Mouse (Mus musculus) forebrain, embryonic 12.5 days (tissue): ENCODE data around the gene Rbms3. TPM values are rescaled to one million over a fixed set of nuclear protein-coding genes. Genes with fewer than 3 reads are reported as not detected.

Experiments
- ATAC-seq: fragments of 200-750 bp; cut with Nextera tagmentation; 2 replicates; pipeline ENCODE4 v1.8.0; 2017; ENCODE audit warnings: moderate TSS enrichment; ENCODE audit not compliant: low FRiP score
- H3K27ac ChIP-seq: fragments of 300-500 bp; sonication (generic); 2 replicates; pipeline ENCODE4 v1.5.1; 2016; ENCODE audit warnings: mild to moderate bottlenecking
- H3K27me3 ChIP-seq: fragments of 300-500 bp; sonication (generic); 2 replicates; pipeline ENCODE4 v1.6.1; 2016; ENCODE audit warnings: mild to moderate bottlenecking
- H3K36me3 ChIP-seq: fragments of 300-500 bp; sonication (generic); replicated peaks from 2 replicates; pipeline ENCODE4 v1.6.1; 2016; ENCODE audit warnings: mild to moderate bottlenecking
- H3K4me1 ChIP-seq: fragments of 300-500 bp; sonication (generic); 2 replicates; pipeline ENCODE4 v1.6.1; 2016
- H3K4me2 ChIP-seq: fragments of 300-500 bp; sonication (generic); 2 replicates; pipeline ENCODE4 v1.6.1; 2016; ENCODE audit warnings: mild to moderate bottlenecking, moderate library complexity
- H3K4me3 ChIP-seq: fragments of 300-500 bp; sonication (generic); replicated peaks from 2 replicates; pipeline ENCODE4 v1.5.1; 2016; ENCODE audit warnings: mild to moderate bottlenecking
- H3K9ac ChIP-seq: fragments of 300-500 bp; sonication (generic); 2 replicates; pipeline ENCODE4 v1.6.1; 2016; ENCODE audit warnings: mild to moderate bottlenecking
- H3K9me3 ChIP-seq: fragments of 300-500 bp; sonication (generic); 2 replicates; pipeline ENCODE4 v1.6.1; 2016
- WGBS: fragments of 180-500 bp; shearing (Covaris S2); methylation state at CpG from one replicate; pipeline ENCODE4 v1.1.7; 2016; 5-methylcytosine and 5-hydroxymethylcytosine counted together
- polyA plus RNA-seq: library from polyadenylated mRNA; unstranded; fragments of >200 nt; fragmentation: Nextera tagmentation; extraction: Ambion mirVana; gene quantifications from 2 replicates; pipeline ENCODE4 v1.2.1, GENCODE M21; 2016

The Rbms3 gene
- polyA plus RNA-seq = 14.0 and 14.1 TPM in 2 replicates

DNA sequence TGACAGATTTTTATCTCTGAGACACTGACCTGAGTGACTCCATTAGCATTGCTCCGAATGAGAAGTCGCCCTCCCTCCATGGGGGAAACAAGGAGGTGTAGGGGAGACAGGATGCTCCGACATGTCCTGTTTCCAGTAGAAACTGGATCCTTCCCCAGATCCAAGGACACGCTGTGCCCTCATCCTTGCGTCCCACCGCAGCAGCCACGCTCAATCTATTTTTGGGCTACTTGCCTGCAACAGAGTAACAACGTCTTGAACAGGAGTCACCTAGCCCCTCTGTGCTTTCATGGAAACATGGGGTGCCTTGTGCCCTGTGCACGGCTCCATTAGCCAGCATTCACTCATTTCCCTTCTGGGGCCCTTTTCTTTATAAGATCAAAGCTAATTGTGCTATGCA lies at the start of gene Rbms3:
Rbms3 (minus strand) TSS at position 143 of the 400 bp plus-strand sequence.
- 80% methylated on average over 9 of the region's 9 CpGs for WGBS
- ATAC-seq = no peak
- H3K27ac ChIP-seq = no peak within 1 kb of the TSS
- no peak within 1 kb of the TSS for H3K4me3 ChIP-seq
- H3K9ac ChIP-seq = no peak within 1 kb of the TSS
- H3K4me2 ChIP-seq = no peak within 1 kb of the TSS
- H3K36me3 ChIP-seq = no peaks in the 10 kb centered on the region
- H3K4me1 ChIP-seq = peaks cover 11% of the 10 kb centered on the region; the same call in 1 of the 2 replicates
- no peaks in the 10 kb centered on the region for H3K9me3 ChIP-seq
- H3K27me3 ChIP-seq = no peaks in the 10 kb centered on the region

DNA sequence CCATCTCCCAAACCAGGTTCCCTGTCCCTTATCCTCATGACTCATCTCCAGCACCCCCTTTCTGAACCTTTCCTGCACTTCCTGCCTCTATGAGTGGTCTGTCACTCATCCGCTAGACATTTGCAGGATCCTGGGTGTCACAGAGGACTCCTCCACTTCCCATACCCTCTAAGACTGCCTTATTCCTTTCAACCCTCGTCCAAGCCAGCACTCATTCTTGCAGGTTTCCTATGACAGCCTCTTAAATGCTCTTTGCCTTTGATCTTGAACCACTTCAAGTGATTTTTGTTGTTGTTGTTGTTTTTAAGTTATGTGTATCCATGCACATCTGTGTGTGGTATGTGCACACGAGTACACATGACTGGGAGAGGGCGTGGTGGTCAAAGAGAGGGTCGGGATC lies 43.6 kb upstream of the Rbms3 start:
- no peaks in the 10 kb centered on the region for H3K4me1 ChIP-seq
- H3K27ac ChIP-seq = no peak overlapping the region
- H3K4me3 ChIP-seq = no peak overlapping the region
- 85% methylated on average over 5 of the region's 5 CpGs for WGBS
- H3K9me3 ChIP-seq = no peaks in the 10 kb centered on the region
- no peak for ATAC-seq
- no peaks in the 10 kb centered on the region for H3K27me3 ChIP-seq
- no peak overlapping the region for H3K9ac ChIP-seq
- H3K4me2 ChIP-seq = no peak overlapping the region
- H3K36me3 ChIP-seq = no peaks in the 10 kb centered on the region

DNA sequence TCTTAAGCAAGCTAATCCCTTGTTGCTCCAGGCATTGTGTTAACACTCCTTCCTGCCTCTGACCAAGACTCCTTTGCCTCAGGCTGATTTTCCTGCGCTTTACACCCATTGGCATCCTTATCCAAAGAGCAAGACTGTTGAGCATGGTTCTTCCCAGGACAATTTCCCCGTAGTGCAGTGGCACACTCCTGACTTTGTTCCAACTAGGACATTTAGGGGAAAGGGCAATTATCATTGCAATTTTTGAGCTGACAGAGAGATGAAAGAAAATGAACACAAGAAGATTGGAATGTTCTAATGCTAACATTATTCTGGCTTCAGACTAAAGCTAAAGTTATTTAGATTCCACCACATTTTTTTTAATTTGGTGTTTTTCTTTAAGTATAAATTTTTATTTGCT lies 24.9 kb upstream of the Rbms3 start:
- Histone ChIP-seq H3K36me3 (no peaks in the 10 kb centered on the region), H3K4me2 (no peak overlapping the region), H3K9me3 (no peaks in the 10 kb centered on the region), H3K27ac (no peak overlapping the region), H3K4me1 (no peaks in the 10 kb centered on the region), H3K27me3 (no peaks in the 10 kb centered on the region), H3K4me3 (no peak overlapping the region), H3K9ac (no peak overlapping the region)
- ATAC-seq = no peak
- WGBS = 74% methylated on average over 2 of the region's 2 CpGs

- H3K27ac ChIP-seq = no peak overlapping the region
- no peak for ATAC-seq
- H3K4me1 ChIP-seq = no peaks in the 10 kb centered on the region
- H3K9ac ChIP-seq = no peak overlapping the region
- no peaks in the 10 kb centered on the region for H3K36me3 ChIP-seq
- 60% methylated on average over 5 of the region's 5 CpGs for WGBS
- no peak overlapping the region for H3K4me3 ChIP-seq
- no peaks in the 10 kb centered on the region for H3K27me3 ChIP-seq
- H3K4me2 ChIP-seq = no peak overlapping the region
- no peaks in the 10 kb centered on the region for H3K9me3 ChIP-seq
Observed at GRCm38 (mm10) chr9:117653641-117654040, 23.9 kb upstream of the Rbms3 start.

DNA sequence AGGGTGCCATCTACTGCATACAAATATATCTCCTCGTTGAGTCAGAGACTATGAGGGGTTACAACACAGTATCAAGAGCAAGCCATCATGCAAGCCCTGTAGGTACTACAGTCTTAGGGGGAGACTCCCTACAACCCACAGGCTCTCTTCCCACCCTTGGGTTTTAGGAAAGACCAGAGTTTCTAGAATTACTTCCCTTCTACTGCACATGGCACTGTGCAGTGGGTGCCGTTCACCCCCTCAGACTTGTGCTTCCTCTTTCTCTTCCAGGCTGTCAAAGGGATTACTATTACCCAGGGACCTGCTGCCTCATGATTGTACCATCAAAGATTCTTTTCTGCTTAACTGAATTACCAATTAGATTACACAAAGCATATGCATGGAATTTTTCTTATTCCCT lies 16.4 kb upstream of the Rbms3 start:
- no peaks in the 10 kb centered on the region for H3K27me3 ChIP-seq
- H3K27ac ChIP-seq = no peak overlapping the region
- WGBS = 76% methylated on average over 2 of the region's 2 CpGs
- no peak for ATAC-seq
- H3K4me3 ChIP-seq = no peak overlapping the region
- H3K36me3 ChIP-seq = no peaks in the 10 kb centered on the region
- H3K9me3 ChIP-seq = no peaks in the 10 kb centered on the region
- no peaks in the 10 kb centered on the region for H3K4me1 ChIP-seq
- no peak overlapping the region for H3K9ac ChIP-seq
- H3K4me2 ChIP-seq = no peak overlapping the region

GRCm38 (mm10) chr9:117641090-117641782 lies 11.5 kb upstream of the Rbms3 start:
- Histone ChIP-seq H3K36me3 (no peaks in the 10 kb centered on the region), H3K27ac (no peak overlapping the region), H3K4me1 (no peaks in the 10 kb centered on the region), H3K4me2 (no peak overlapping the region), H3K9ac (no peak overlapping the region), H3K4me3 (no peak overlapping the region), H3K27me3 (no peaks in the 10 kb centered on the region), H3K9me3 (no peaks in the 10 kb centered on the region)
- WGBS = 89% methylated on average over 4 of the region's 4 CpGs
- no peak for ATAC-seq

- WGBS = 85% methylated on average over 5 of the region's 5 CpGs
- no peak overlapping the region for H3K9ac ChIP-seq
- no peak overlapping the region for H3K4me2 ChIP-seq
- no peaks in the 10 kb centered on the region for H3K36me3 ChIP-seq
- H3K27ac ChIP-seq = no peak overlapping the region
- no peak overlapping the region for H3K4me3 ChIP-seq
- no peaks in the 10 kb centered on the region for H3K9me3 ChIP-seq
- H3K27me3 ChIP-seq = no peaks in the 10 kb centered on the region
- ATAC-seq = no peak
- H3K4me1 ChIP-seq = no peaks in the 10 kb centered on the region
Observed at GRCm38 (mm10) chr9:117638623-117639185, 9.0 kb upstream of the Rbms3 start.

DNA sequence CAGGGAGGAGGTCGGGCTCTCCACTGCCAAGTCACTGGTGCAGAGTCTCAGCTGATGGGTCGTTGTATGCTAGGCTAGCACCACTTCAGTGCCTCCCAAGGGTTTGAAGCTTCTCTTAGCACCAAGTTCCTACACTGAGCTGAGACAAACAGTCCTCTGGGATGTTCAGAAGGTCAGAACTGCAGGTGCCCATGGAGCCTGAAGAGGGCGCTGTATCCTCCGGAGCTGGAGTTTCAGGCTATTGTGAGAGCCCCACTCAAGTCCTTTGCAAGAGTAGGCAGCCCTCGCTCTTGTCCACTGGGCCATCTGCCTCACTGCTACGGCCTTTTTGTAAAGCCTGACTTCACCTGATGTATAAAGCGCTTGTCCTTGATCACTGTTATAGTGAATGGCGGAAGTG lies 6.8 kb upstream of the Rbms3 start:
- Histone ChIP-seq H3K4me1 (no peaks in the 10 kb centered on the region), H3K9ac (no peak overlapping the region)

DNA sequence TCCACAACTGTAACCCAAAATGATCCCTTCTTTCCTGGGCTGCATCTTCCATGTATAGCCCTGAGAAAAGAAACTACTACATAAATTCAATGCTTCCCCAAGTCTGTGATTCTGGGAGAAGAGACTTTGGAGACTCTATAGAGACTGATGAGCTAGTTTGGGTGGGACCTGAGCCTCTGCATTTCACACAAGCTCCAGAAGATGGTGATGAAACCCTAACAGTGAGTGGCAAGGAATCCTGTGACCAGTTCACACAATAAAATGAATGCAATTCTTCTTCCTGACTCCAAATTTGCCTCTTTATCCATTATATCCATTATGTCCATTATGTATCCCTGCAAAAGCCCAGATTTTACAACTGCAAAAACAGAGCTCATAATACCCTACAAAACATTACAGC lies 2.5 kb downstream of the Rbms3 start:
- H3K9me3 ChIP-seq = no peaks in the 10 kb centered on the region
- H3K4me3 ChIP-seq = no peak overlapping the region
- peaks cover 11% of the 10 kb centered on the region; the same call in 1 of the 2 replicates for H3K4me1 ChIP-seq
- no peaks in the 10 kb centered on the region for H3K27me3 ChIP-seq
- ATAC-seq = no peak
- H3K27ac ChIP-seq = no peak overlapping the region
- no peaks in the 10 kb centered on the region for H3K36me3 ChIP-seq
- no peak overlapping the region for H3K4me2 ChIP-seq
- H3K9ac ChIP-seq = no peak overlapping the region

More for the DNA sequence above, 6.8 kb upstream of the Rbms3 start:
- H3K27me3 ChIP-seq = no peaks in the 10 kb centered on the region
- no peak overlapping the region for H3K4me2 ChIP-seq
- no peaks in the 10 kb centered on the region for H3K9me3 ChIP-seq
- no peak overlapping the region for H3K27ac ChIP-seq
- H3K4me3 ChIP-seq = no peak overlapping the region
- WGBS = 77% methylated on average over 8 of the region's 8 CpGs
- no peak for ATAC-seq
- H3K36me3 ChIP-seq = no peaks in the 10 kb centered on the region

DNA sequence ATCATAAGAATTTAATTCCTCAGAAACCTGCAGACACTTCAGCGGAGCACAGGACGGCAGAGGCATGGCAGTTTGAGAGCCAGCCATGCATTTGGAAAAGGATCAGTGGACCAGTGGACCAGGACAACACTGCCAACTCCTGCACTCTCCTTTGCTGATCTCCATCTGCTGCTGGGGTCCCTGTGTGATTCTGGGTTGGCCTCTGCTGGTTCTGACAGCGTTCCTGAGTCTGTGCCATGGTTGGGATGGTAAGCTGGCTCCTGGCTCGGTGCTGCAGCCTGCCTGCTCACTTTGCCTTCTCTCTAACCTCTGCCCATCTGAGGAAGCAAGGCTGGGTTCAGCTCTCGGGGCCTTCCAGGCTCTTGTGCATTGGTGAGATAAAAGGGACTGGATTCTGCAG lies 28.9 kb downstream of the Rbms3 start:
- Histone ChIP-seq H3K27me3 (no peaks in the 10 kb centered on the region), H3K9me3 (no peaks in the 10 kb centered on the region), H3K4me2 (no peak overlapping the region), H3K9ac (no peak overlapping the region), H3K36me3 (no peaks in the 10 kb centered on the region), H3K4me3 (no peak overlapping the region), H3K27ac (no peak overlapping the region), H3K4me1 (no peaks in the 10 kb centered on the region)
- no peak for ATAC-seq
- WGBS = 82% methylated on average over 5 of the region's 5 CpGs

- H3K4me1 ChIP-seq = no peaks in the 10 kb centered on the region
- no peak overlapping the region for H3K27ac ChIP-seq
- H3K4me2 ChIP-seq = no peak overlapping the region
- H3K27me3 ChIP-seq = no peaks in the 10 kb centered on the region
- no peak overlapping the region for H3K9ac ChIP-seq
- no peak for ATAC-seq
- no peaks in the 10 kb centered on the region for H3K9me3 ChIP-seq
- H3K36me3 ChIP-seq = no peaks in the 10 kb centered on the region
- no peak overlapping the region for H3K4me3 ChIP-seq
- WGBS = 97% methylated on average over 9 of the region's 9 CpGs
Observed at GRCm38 (mm10) chr9:117599341-117599740, 30.4 kb downstream of the Rbms3 start.

DNA sequence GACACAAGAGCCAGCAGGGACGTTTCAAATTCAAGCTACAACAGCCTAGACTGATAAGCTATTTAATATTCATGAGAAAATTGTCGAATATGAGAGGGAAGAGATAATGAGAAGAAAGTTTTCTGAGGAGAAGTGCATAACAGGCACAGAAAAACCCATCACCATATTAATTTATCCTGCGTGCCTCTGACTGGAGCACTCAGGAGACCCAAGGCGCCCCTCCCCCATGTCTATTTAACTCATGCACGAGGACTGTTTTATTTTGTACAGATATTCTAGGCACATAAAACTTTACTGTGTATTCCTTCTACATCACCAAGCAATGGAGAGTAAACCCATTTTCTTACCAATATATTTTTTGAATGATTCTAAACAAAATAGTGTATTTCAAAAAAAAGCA lies 33.6 kb downstream of the Rbms3 start:
- WGBS = 58% methylated on average over 5 of the region's 5 CpGs
- H3K36me3 ChIP-seq = no peaks in the 10 kb centered on the region
- no peak overlapping the region for H3K4me2 ChIP-seq

GRCm38 (mm10) chr9:117585345-117585744 lies 44.4 kb downstream of the Rbms3 start:
- H3K27me3 ChIP-seq = no peaks in the 10 kb centered on the region
- no peak for ATAC-seq
- no peak overlapping the region for H3K4me3 ChIP-seq
- H3K9me3 ChIP-seq = no peaks in the 10 kb centered on the region
- 89% methylated on average over 6 of the region's 6 CpGs for WGBS
- no peak overlapping the region for H3K4me2 ChIP-seq
- H3K27ac ChIP-seq = no peak overlapping the region
- no peak overlapping the region for H3K9ac ChIP-seq
- H3K4me1 ChIP-seq = no peaks in the 10 kb centered on the region
- H3K36me3 ChIP-seq = no peaks in the 10 kb centered on the region

More for the DNA sequence above, 33.6 kb downstream of the Rbms3 start:
- no peak overlapping the region for H3K9ac ChIP-seq
- H3K4me1 ChIP-seq = no peaks in the 10 kb centered on the region
- H3K27ac ChIP-seq = no peak overlapping the region
- no peak overlapping the region for H3K4me3 ChIP-seq
- H3K27me3 ChIP-seq = no peaks in the 10 kb centered on the region
- ATAC-seq = no peak
- H3K9me3 ChIP-seq = no peaks in the 10 kb centered on the region
